Mouse (Mus musculus) gastrocnemius, postnatal 14 days (tissue): ENCODE measurements around the gene Cog1. TPM values are rescaled to one million over a fixed set of nuclear protein-coding genes. Genes with fewer than 3 reads are reported as not detected.
A peak's percentile ranks its signal among the peaks of the same experiment; 100 is the strongest.
"Not testable (repeated sequence)": the region's sequence is repeated elsewhere in the genome, so short reads cannot be mapped to it uniquely, and the experiment has no call there.

Experiments used
- DNase-seq: peaks from one replicate; pipeline ENCODE4 v3.0.0; 2021; ENCODE audit warnings: mixed read lengths
- intact Hi-C: fragments of 180-260 bp; cut with DNase I; formaldehyde crosslinking; loops from one replicate; pipeline ENCODE4 v1.15.1; 2025; ENCODE audit warnings: low total_unique reads
- total RNA-seq, 2 experiments: library from RNA; stranded (reverse); gene quantifications; 2 replicates each; pipeline ENCODE4 v1.2.3; 2021

The Cog1 gene
- total RNA-seq, 2 experiments from 2014 or later, result 21.2 to 22.9 TPM

- intact Hi-C loops, result not testable (repeated sequence)
These were observed 11.2 kb downstream of the Cog1 start for GRCm38 (mm10) chr11:113660213-113660612.

DNA sequence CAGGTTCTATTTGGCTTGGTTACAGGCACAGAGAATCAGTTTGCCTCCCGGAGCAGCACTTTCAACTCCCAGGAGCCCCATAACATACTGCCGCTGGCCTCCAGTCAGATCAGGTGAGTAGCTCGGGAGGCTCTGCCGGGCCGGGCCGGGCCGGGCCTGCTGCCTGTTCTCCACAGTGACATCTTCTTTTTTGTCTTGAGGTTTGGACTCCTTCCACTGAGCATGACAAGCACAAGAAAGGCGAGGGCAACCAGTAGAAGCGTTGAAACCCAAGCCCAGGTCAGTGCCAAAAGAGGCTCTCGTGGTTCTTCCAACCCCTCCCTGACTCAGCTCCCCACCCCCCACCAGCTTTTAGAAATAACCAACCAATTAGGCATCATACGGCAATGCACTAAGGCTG lies 12.0 kb downstream of the Cog1 start:
- intact Hi-C loops, result no loop called here
- DNase-seq, result no peak

More at GRCm38 (mm10) chr11:113660213-113660612, 11.2 kb downstream of the Cog1 start:
- DNase-seq, result not testable (repeated sequence)

DNA sequence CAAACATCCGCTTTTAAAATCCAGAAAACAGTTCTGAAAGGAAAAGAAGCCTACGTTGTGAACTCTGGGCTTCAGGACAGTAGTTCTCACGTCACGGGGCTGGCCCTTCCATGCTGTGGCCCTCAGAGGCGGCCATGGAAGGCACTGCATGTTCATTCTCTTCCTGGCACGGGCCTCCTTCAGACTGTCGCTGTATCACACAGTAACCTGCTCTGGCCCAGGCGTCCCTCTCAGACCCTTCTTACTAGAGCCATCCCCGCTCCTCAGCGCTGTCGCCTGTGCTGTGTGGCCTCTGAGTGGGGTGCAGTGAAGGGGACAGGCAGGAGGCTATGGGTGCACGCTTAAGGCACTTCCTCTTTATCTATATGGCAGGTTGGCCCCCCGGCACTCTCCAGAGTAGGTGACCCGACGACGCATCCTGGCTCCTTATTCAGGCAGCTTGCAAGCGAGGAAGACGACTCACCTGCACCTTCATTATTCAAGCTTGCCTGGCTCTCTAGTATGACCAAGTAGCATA lies 12.9 kb downstream of the Cog1 start:
- intact Hi-C loops, result no loop called here
- DNase-seq, result no peak

DNA sequence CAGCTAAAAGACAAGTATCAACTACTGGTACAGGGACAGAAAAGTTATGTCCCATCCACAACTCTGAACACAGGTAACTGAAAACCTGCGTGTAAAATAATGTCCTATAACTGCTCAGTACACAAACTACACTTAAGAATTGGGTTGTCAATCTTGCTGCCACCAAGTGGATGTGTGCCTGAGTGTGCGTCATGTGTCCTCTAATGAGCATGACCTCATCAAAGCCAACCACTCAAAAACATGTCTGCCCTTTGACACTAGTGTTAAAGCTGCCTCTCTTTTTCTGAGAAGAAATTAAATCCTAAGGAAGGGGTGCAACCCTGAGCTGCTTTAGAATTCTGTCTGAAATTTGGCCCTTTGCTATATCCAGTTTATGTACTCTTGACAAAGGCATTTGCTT lies 15.3 kb downstream of the Cog1 start:
- no peak for DNase-seq
- intact Hi-C loops, result no loop called here

DNA sequence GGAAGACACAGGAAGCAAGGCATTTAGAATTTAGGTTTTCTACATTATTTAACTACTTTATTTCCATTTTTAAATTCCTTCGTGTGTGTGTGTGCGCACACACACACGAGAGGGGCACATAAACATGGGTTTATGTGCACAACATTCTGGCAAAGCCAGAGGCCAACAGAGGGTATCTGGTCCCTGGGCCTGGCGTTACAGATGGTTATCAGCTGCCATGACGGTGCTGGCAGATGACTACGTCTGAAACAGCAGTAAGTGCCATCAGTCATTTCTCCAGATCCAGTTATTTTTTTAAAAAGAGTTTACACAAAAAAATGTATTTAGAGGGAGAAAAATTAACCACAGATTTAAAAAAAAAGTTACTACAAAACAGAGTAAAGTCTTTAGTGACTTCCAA lies 17.2 kb downstream of the Cog1 start:
- no peak for DNase-seq
- intact Hi-C loops, result no loop called here

DNA sequence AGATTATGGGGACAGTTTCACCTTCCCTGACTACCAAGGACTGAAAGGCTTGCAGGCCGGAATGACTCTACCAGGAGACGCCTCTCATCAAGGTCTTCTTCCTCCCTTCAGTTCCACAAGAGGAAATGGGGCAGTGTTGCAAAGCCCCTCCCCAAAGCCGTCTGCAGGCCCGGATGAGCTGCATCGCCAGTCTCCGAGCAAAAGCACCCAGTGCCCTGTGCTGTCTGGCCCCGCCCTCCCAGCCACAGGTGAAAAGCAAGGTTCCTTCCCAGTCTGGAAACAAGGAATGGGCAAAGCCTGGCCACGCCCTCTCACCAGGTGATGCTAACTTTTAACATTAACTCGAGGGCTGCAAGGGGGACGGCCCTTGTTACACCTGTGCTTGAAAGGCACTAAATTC lies 17.7 kb downstream of the Cog1 start:
- no peak for DNase-seq
- intact Hi-C loops, result no loop called here

- DNase-seq, result no peak
- intact Hi-C loops, result no loop called here
These were observed 18.2 kb downstream of the Cog1 start for GRCm38 (mm10) chr11:113667122-113667521.

DNA sequence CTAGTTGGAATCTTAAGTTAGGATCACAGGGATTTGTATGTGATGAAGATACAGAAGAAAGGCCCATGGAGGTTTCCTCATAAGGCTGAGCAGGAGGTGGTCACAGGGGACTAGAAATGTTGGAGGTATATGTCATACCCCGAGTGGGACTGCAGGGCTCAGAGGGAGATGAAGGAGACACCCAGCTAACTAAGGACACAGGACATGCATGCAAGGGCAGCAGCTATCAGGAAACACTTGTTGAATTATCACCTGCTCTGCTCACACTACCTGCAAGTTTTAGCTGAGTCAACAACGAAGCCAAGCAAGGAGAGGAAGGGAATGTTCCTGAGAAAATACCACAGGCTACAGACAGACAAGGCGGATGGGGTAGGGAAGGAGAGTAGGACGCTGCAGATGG lies 18.7 kb downstream of the Cog1 start:
- intact Hi-C loops, result no loop called here

GRCm38 (mm10) chr11:113668857-113669256 lies 19.9 kb downstream of the Cog1 start:
- DNase-seq, result no peak
- intact Hi-C loops, result no loop called here

More for the DNA sequence above, 18.7 kb downstream of the Cog1 start:
- DNase-seq, result no peak

- no peak for DNase-seq
- intact Hi-C loops, result no loop called here
These were observed 20.7 kb downstream of the Cog1 start for GRCm38 (mm10) chr11:113669711-113670110.

GRCm38 (mm10) chr11:113673614-113674013 lies 24.6 kb downstream of the Cog1 start:
- no peak for DNase-seq
- intact Hi-C loops, result no loop called here

GRCm38 (mm10) chr11:113674595-113674994 lies 25.6 kb downstream of the Cog1 start:
- intact Hi-C loops, result no loop called here
- DNase-seq, result no peak

DNA sequence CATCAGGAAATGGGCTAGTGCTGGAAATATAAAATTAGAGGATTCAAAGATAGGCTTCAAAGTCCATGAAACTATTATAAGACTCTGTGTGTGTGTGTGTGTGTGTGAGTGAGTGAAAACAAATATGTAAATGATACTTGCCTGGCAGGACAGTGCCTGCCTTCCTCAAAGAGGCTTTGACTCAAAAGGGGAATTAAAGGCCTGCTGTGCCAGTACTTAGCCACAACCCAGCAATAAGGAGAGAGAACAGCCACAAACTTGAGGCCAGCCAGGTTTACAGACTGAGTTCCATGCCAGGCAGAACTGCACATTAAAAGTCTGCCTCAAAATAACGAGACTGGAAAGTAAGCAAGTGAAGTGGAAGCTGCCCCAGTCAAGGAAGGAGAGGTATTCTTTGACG lies 27.9 kb downstream of the Cog1 start:
- no peak for DNase-seq
- intact Hi-C loops, result no loop called here

- no peak for DNase-seq
- intact Hi-C loops, result no loop called here
These were observed 28.4 kb downstream of the Cog1 start for GRCm38 (mm10) chr11:113677378-113677777.

DNA sequence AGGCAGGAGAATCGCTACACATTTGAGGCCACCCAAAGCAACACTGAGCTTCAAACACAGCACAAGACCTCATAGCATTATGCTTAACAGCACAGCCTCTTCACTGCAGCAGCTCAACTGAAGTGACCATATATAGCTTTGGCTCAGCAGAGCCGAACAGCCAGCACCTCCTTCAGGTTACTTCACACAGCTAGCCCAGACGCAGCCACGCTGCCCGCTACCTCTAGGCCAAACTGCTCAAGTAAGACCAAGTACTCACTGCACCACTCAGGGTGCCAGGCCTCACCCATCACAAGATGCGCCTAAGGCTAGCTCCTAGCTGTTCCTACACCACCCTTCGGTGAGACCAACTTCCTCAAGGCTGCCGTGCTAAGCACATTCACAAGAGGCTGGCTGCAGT lies 29.4 kb downstream of the Cog1 start:
- intact Hi-C loops, result no loop called here
- no peak for DNase-seq

- intact Hi-C loops, result no loop called here
- DNase-seq, result no peak
These were observed 32.0 kb downstream of the Cog1 start for GRCm38 (mm10) chr11:113680954-113681353.

GRCm38 (mm10) chr11:113681979-113682378 lies 33.0 kb downstream of the Cog1 start:
- no peak for DNase-seq
- intact Hi-C loops, result no loop called here

- DNase-seq, result peak; percentile 69
- intact Hi-C loops, result no loop called here
These were observed 34.1 kb downstream of the Cog1 start for GRCm38 (mm10) chr11:113682897-113683626.

GRCm38 (mm10) chr11:113683627-113683956 lies 34.6 kb downstream of the Cog1 start:
- intact Hi-C loops, result no loop called here
- DNase-seq, result no peak

DNA sequence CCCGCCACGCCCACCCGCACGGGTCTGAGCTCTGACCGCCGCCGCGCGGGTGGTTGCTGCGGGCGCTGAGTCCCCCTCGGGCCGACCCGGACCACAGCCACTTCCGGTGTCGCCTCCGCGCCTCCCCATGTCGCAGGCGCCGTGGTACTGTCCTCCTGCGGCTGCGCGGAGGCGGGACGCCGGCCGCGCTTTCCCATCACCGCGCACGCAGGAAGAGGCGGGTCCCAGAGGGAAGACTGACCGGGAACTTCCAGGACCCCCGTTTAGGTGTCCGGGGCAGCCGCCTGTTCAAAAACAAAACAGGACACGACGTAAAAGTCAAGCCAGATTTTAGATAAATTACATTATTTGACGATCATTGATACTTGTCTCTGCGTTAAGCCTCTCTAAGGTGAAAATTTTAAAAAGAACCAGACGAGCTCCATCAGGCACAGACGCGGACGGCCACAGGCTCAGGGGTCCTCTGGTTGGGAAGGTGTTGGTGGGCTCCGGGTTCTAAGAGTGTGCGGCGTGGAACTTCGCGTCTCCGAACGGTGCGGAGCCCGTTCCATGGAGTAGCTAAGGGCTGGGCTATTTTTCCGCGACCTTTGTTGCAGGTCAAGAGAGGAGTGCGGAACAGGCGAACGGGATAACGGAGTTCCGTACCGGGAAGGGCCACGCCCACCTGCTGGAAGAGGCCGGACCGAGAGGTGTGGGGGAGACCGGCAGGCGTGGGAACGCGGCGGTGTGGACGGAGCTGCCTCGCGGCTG lies 35.2 kb downstream of the Cog1 start, which contains the start of the genes Fam104a and D11Wsu47e:
Fam104a (minus strand) TSS at position 199 of the 750 bp plus-strand sequence.
D11Wsu47e (plus strand) TSS at position 456 of the 750 bp plus-strand sequence.
- intact Hi-C loops, result no loop called here
- peak; percentile 95 for DNase-seq
